Mouse (Mus musculus) heart, embryonic 14.5 days (tissue): Measurements from ENCODE around the gene Olfr1019. TPM values are rescaled to one million over a fixed set of nuclear protein-coding genes. Genes with fewer than 3 reads are reported as not detected.

Source experiments
- polyA plus RNA-seq: library from polyadenylated mRNA; unstranded; fragments of >200 nt; fragmentation: Nextera tagmentation; extraction: Ambion mirVana; gene quantifications from 2 replicates; pipeline ENCODE4 v1.2.1, GENCODE M21; 2014

The Olfr1019 gene
- polyA plus RNA-seq, 1 experiment from 2014 or later = not detected

Other genes starting within 250 kb of the Olfr1019 start
- gene Olfr1000, start 233.6 kb downstream of the Olfr1019 start, polyA plus RNA-seq = not detected in 2 replicates
- gene Olfr1002, start 194.8 kb downstream of the Olfr1019 start, polyA plus RNA-seq = not detected in 2 replicates
- not detected in 2 replicates for gene Olfr154, start 181.0 kb downstream of the Olfr1019 start, polyA plus RNA-seq
- not detected in 2 replicates for gene Olfr1006, start 166.7 kb downstream of the Olfr1019 start, polyA plus RNA-seq
- not detected in 2 replicates for gene Olfr1008, start 156.1 kb downstream of the Olfr1019 start, polyA plus RNA-seq
- not detected in 2 replicates for gene Olfr1009, start 130.1 kb downstream of the Olfr1019 start, polyA plus RNA-seq
- not detected in 2 replicates for gene Olfr1012, start 82.7 kb downstream of the Olfr1019 start, polyA plus RNA-seq
- not detected in 2 replicates for gene Olfr1013, start 78.4 kb downstream of the Olfr1019 start, polyA plus RNA-seq
- gene Olfr1014, start 72.8 kb downstream of the Olfr1019 start, polyA plus RNA-seq = not detected in 2 replicates
- gene Olfr1015, start 63.5 kb downstream of the Olfr1019 start, polyA plus RNA-seq = not detected in 2 replicates
- gene Olfr1016, start 42.9 kb downstream of the Olfr1019 start, polyA plus RNA-seq = not detected in 2 replicates
- not detected in 2 replicates for gene Olfr1018, start 27.0 kb downstream of the Olfr1019 start, polyA plus RNA-seq
- gene Olfr1020, start 1.5 kb upstream of the Olfr1019 start, polyA plus RNA-seq = not detected in 2 replicates
- not detected in 2 replicates for gene Olfr1022, start 23.1 kb upstream of the Olfr1019 start, polyA plus RNA-seq
- not detected in 2 replicates for gene Olfr1023, start 40.2 kb upstream of the Olfr1019 start, polyA plus RNA-seq
- gene Olfr1024, start 59.6 kb upstream of the Olfr1019 start, polyA plus RNA-seq = not detected in 2 replicates
- not detected in 2 replicates for gene Olfr1025-ps1, start 69.7 kb upstream of the Olfr1019 start, polyA plus RNA-seq
- not detected in 2 replicates for gene Olfr1026, start 76.1 kb upstream of the Olfr1019 start, polyA plus RNA-seq
- gene Olfr1028, start 105.0 kb upstream of the Olfr1019 start, polyA plus RNA-seq = not detected in 2 replicates
- not detected in 2 replicates for gene Olfr1029, start 128.4 kb upstream of the Olfr1019 start, polyA plus RNA-seq
- gene Olfr1030, start 133.8 kb upstream of the Olfr1019 start, polyA plus RNA-seq = not detected in 2 replicates
- not detected in 2 replicates for gene Olfr1031, start 144.8 kb upstream of the Olfr1019 start, polyA plus RNA-seq
- gene Olfr1032, start 160.1 kb upstream of the Olfr1019 start, polyA plus RNA-seq = not detected in 2 replicates
- 2.7 and 3.9 TPM in 2 replicates for gene Olfr1033, start 175.2 kb upstream of the Olfr1019 start, polyA plus RNA-seq
- gene Olfr1034, start 200.4 kb upstream of the Olfr1019 start, polyA plus RNA-seq = 0.08 and 0.12 TPM in 2 replicates
- not detected in 2 replicates for gene Olfr1036, start 228.5 kb upstream of the Olfr1019 start, polyA plus RNA-seq
- not detected in 2 replicates for gene Olfr1037, start 241.9 kb upstream of the Olfr1019 start, polyA plus RNA-seq